Mouse (Mus musculus): Measurements from ENCODE around the gene Acyp2. TPM values are rescaled to one million over a fixed set of nuclear protein-coding genes. Genes with fewer than 3 reads are reported as not detected.

Gene Acyp2
- 4.7 and 7.2 TPM in 2 replicates for polyA plus RNA-seq (2014; fragmentation: Nextera tagmentation; extraction: Ambion mirVana)

GRCm38 (mm10) chr11:30649001-30649637 is at the start of gene Acyp2:
Gene Acyp2, minus strand, starts transcription at chr11:30649587.
- Histone ChIP-seq H3K9me3 (ENCODE audit: control insufficient read depth, low read length) (no peaks in the 10 kb centered on the region), H3K36me3 (ENCODE audit: control insufficient read depth, insufficient read depth, low read length) (no peaks in the 10 kb centered on the region), H3K4me2 (peak within 1 kb of the TSS; percentile 77), H3K4me3 (ENCODE audit: low read depth, low read length) (peak within 1 kb of the TSS; percentile 72), H3K4me1 (replicated peaks; ENCODE audit: control insufficient read depth, insufficient read depth, low read length) (no peaks in the 10 kb centered on the region), H3K27ac (ENCODE audit: low read depth, low read length) (peak within 1 kb of the TSS; percentile 81), H3K9ac (ENCODE audit: low read depth, low read length) (peak within 1 kb of the TSS; percentile 79), H3K27me3 (replicated peaks; ENCODE audit: control insufficient read depth, insufficient read depth, low read length) (no peaks in the 10 kb centered on the region)
- peak; percentile 91 for DNase-seq (ENCODE audit: low spot score)
- WGBS = under 1% methylated on average over 40 of the region's 40 CpGs
- ATAC-seq (replicated peaks; ENCODE audit: low FRiP score) = peak; percentile 99

DNA sequence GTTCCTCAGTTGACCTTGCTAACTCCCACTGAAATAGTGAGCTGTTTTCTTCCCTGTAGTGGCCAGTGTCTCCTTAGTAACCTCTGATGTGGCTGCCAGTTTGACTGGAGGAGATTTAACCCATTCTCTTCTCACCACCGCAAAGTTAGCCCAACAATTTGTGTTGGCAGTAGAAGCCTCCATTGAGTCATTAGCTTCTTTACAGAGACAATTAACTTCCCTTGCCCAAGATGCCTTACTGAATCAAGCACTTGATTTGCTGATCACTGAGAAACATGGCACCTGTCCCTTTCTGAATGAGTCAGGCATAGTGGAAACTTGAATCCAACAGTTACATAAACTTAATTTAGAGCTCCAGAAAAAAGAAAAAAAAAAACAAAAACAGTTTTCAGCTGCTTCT is 40.0 kb upstream of the Acyp2 start:
- no peak overlapping the region for H3K4me3 ChIP-seq (ENCODE audit: low read depth, low read length)
- H3K4me1 ChIP-seq (replicated peaks; ENCODE audit: control insufficient read depth, insufficient read depth, low read length) = no peaks in the 10 kb centered on the region
- H3K36me3 ChIP-seq (ENCODE audit: control insufficient read depth, insufficient read depth, low read length) = no peaks in the 10 kb centered on the region
- H3K9me3 ChIP-seq (ENCODE audit: control insufficient read depth, low read length) = no peaks in the 10 kb centered on the region
- no peak overlapping the region for H3K4me2 ChIP-seq
- 78% methylated on average over 1 of the region's 1 CpGs for WGBS
- DNase-seq (ENCODE audit: low spot score) = no peak
- H3K27me3 ChIP-seq (replicated peaks; ENCODE audit: control insufficient read depth, insufficient read depth, low read length) = no peaks in the 10 kb centered on the region
- no peak overlapping the region for H3K27ac ChIP-seq (ENCODE audit: low read depth, low read length)
- no peak overlapping the region for H3K9ac ChIP-seq (ENCODE audit: low read depth, low read length)
- no peak for ATAC-seq (replicated peaks; ENCODE audit: low FRiP score)

DNA sequence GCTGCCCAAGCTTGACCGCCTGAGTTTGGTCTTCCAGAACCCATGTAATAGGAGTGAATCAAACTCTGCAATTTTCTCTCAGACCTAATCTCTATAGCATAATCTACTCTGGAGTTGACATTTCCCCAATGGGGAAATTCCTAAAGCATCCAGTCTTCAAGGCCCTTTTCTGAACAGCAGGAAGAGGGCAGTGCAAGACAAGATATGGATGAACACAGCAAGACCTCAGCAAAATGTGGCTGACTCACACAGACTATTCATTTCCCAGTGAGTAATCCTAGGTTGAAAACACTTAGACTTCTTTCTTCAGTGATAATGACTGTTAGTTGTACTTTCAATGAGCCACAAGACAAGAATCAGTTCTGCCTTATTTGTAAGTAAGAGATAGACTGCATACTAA is 26.7 kb upstream of the Acyp2 start:
- H3K4me2 ChIP-seq = no peak overlapping the region
- H3K4me1 ChIP-seq (replicated peaks; ENCODE audit: control insufficient read depth, insufficient read depth, low read length) = no peaks in the 10 kb centered on the region
- H3K27ac ChIP-seq (ENCODE audit: low read depth, low read length) = no peak overlapping the region
- no peaks in the 10 kb centered on the region for H3K9me3 ChIP-seq (ENCODE audit: control insufficient read depth, low read length)
- DNase-seq (ENCODE audit: low spot score) (no peak), ATAC-seq (replicated peaks; ENCODE audit: low FRiP score) (no peak)
- no peaks in the 10 kb centered on the region for H3K36me3 ChIP-seq (ENCODE audit: control insufficient read depth, insufficient read depth, low read length)
- no peaks in the 10 kb centered on the region for H3K27me3 ChIP-seq (replicated peaks; ENCODE audit: control insufficient read depth, insufficient read depth, low read length)
- 87% methylated on average over 1 of the region's 1 CpGs for WGBS
- H3K4me3 ChIP-seq (ENCODE audit: low read depth, low read length) = no peak overlapping the region
- no peak overlapping the region for H3K9ac ChIP-seq (ENCODE audit: low read depth, low read length)

- Histone ChIP-seq H3K27me3 (replicated peaks; ENCODE audit: control insufficient read depth, insufficient read depth, low read length) (no peaks in the 10 kb centered on the region), H3K36me3 (ENCODE audit: control insufficient read depth, insufficient read depth, low read length) (no peaks in the 10 kb centered on the region), H3K4me2 (no peak overlapping the region), H3K9ac (ENCODE audit: low read depth, low read length) (no peak overlapping the region), H3K9me3 (ENCODE audit: control insufficient read depth, low read length) (no peaks in the 10 kb centered on the region), H3K27ac (ENCODE audit: low read depth, low read length) (no peak overlapping the region), H3K4me3 (ENCODE audit: low read depth, low read length) (no peak overlapping the region), H3K4me1 (replicated peaks; ENCODE audit: control insufficient read depth, insufficient read depth, low read length) (no peaks in the 10 kb centered on the region)
- WGBS = 36% methylated on average over 1 of the region's 1 CpGs
- DNase-seq (ENCODE audit: low spot score) (no peak), ATAC-seq (replicated peaks; ENCODE audit: low FRiP score) (no peak)
These were observed 23.3 kb upstream of the Acyp2 start for GRCm38 (mm10) chr11:30672719-30673118.

DNA sequence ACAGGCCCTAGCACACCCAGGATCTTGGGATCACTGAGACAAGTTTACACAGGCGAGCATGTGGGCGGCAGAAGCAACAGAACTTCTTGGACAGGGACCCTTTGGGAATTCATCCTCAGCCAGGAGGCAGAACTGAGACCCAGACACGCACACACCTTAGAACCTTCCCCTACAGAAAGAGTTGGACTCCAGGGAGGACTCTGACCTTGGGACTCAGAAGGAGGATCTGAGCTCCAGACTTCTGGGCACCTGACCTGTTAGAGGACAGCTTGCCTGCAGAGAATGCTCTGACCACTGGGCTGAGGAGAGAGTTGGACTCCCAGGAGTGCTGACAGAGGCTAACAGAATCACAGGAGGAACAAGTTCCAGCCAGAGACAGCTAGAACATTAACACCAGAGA is 13.6 kb upstream of the Acyp2 start:
- Histone ChIP-seq H3K9ac (ENCODE audit: low read depth, low read length) (no peak overlapping the region), H3K36me3 (ENCODE audit: control insufficient read depth, insufficient read depth, low read length) (no peaks in the 10 kb centered on the region), H3K9me3 (ENCODE audit: control insufficient read depth, low read length) (no peaks in the 10 kb centered on the region), H3K4me3 (ENCODE audit: low read depth, low read length) (no peak overlapping the region), H3K27ac (ENCODE audit: low read depth, low read length) (no peak overlapping the region), H3K4me2 (no peak overlapping the region), H3K4me1 (replicated peaks; ENCODE audit: control insufficient read depth, insufficient read depth, low read length) (no peaks in the 10 kb centered on the region), H3K27me3 (replicated peaks; ENCODE audit: control insufficient read depth, insufficient read depth, low read length) (no peaks in the 10 kb centered on the region)
- no peak for ATAC-seq (replicated peaks; ENCODE audit: low FRiP score)
- WGBS = 71% methylated on average over 3 of the region's 3 CpGs
- DNase-seq (ENCODE audit: low spot score) = no peak

- H3K4me3 ChIP-seq (ENCODE audit: low read depth, low read length) = no peak overlapping the region
- H3K4me1 ChIP-seq (replicated peaks; ENCODE audit: control insufficient read depth, insufficient read depth, low read length) = no peaks in the 10 kb centered on the region
- DNase-seq (ENCODE audit: low spot score) (no peak), ATAC-seq (replicated peaks; ENCODE audit: low FRiP score) (no peak)
- no peak overlapping the region for H3K4me2 ChIP-seq
- no peaks in the 10 kb centered on the region for H3K9me3 ChIP-seq (ENCODE audit: control insufficient read depth, low read length)
- WGBS = 65% methylated on average over 2 of the region's 2 CpGs
- no peak overlapping the region for H3K9ac ChIP-seq (ENCODE audit: low read depth, low read length)
- H3K27ac ChIP-seq (ENCODE audit: low read depth, low read length) = no peak overlapping the region
- H3K36me3 ChIP-seq (ENCODE audit: control insufficient read depth, insufficient read depth, low read length) = no peaks in the 10 kb centered on the region
- no peaks in the 10 kb centered on the region for H3K27me3 ChIP-seq (replicated peaks; ENCODE audit: control insufficient read depth, insufficient read depth, low read length)
These were observed 13.2 kb upstream of the Acyp2 start for GRCm38 (mm10) chr11:30662591-30662990.

- ATAC-seq (replicated peaks; ENCODE audit: low FRiP score) (no peak), DNase-seq (ENCODE audit: low spot score) (no peak)
- H3K4me2 ChIP-seq = no peak overlapping the region
- no peaks in the 10 kb centered on the region for H3K36me3 ChIP-seq (ENCODE audit: control insufficient read depth, insufficient read depth, low read length)
- H3K9ac ChIP-seq (ENCODE audit: low read depth, low read length) = no peak overlapping the region
- H3K27me3 ChIP-seq (replicated peaks; ENCODE audit: control insufficient read depth, insufficient read depth, low read length) = no peaks in the 10 kb centered on the region
- H3K9me3 ChIP-seq (ENCODE audit: control insufficient read depth, low read length) = no peaks in the 10 kb centered on the region
- H3K4me1 ChIP-seq (replicated peaks; ENCODE audit: control insufficient read depth, insufficient read depth, low read length) = no peaks in the 10 kb centered on the region
- WGBS = 30% methylated on average over 2 of the region's 2 CpGs
- H3K27ac ChIP-seq (ENCODE audit: low read depth, low read length) = no peak overlapping the region
- no peak overlapping the region for H3K4me3 ChIP-seq (ENCODE audit: low read depth, low read length)
These were observed 7.7 kb upstream of the Acyp2 start for GRCm38 (mm10) chr11:30657069-30657468.

DNA sequence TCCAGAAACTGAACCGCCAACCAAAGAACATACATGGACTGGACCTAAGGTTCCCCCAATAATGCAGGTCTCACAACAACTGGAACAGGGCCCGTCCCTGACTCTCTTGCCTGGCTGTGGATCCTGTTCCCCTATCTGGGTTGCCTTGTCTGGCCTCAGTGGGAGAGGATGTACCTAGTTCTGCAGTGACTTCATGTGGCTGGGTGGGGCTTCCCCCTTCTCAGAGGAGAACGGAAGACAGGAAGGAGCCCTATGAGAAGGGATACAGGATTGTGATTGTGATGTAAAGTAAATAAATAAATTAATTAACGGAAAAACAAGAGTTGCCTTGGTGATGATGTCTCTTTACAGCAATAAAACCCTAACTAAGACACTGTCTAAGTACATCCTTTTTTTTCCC is 6.7 kb upstream of the Acyp2 start:
- Histone ChIP-seq H3K4me3 (ENCODE audit: low read depth, low read length) (no peak overlapping the region), H3K27me3 (replicated peaks; ENCODE audit: control insufficient read depth, insufficient read depth, low read length) (no peaks in the 10 kb centered on the region), H3K27ac (ENCODE audit: low read depth, low read length) (no peak overlapping the region), H3K4me1 (replicated peaks; ENCODE audit: control insufficient read depth, insufficient read depth, low read length) (no peaks in the 10 kb centered on the region), H3K9me3 (ENCODE audit: control insufficient read depth, low read length) (no peaks in the 10 kb centered on the region), H3K9ac (ENCODE audit: low read depth, low read length) (no peak overlapping the region), H3K4me2 (no peak overlapping the region), H3K36me3 (ENCODE audit: control insufficient read depth, insufficient read depth, low read length) (no peaks in the 10 kb centered on the region)
- DNase-seq (ENCODE audit: low spot score) (no peak), ATAC-seq (replicated peaks; ENCODE audit: low FRiP score) (no peak)
- WGBS = 76% methylated on average over 4 of the region's 4 CpGs

DNA sequence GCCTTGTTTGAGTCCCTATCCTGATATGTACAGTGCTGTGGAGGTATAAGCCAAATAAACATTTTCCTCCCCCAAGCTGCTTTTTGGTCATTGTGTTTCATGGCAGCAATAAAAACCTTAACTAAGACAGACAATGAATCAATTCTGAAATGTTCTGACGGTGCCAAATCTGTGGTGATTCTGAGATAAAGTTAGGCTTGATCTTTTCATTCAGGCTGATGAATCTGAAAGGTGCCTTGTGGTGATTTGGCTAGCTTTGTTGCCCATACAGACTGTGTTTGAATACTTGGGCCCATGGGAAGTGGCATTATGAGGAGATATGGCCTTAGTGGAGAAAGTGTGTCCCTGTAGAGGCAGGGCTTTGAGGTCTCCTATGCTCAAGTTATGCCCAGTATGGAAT is 1.0 kb upstream of the Acyp2 start:
- DNase-seq (ENCODE audit: low spot score) = no peak
- Histone ChIP-seq H3K36me3 (ENCODE audit: control insufficient read depth, insufficient read depth, low read length) (no peaks in the 10 kb centered on the region), H3K27ac (ENCODE audit: low read depth, low read length) (no peak overlapping the region), H3K9ac (ENCODE audit: low read depth, low read length) (no peak overlapping the region), H3K4me1 (replicated peaks; ENCODE audit: control insufficient read depth, insufficient read depth, low read length) (no peaks in the 10 kb centered on the region), H3K4me3 (ENCODE audit: low read depth, low read length) (no peak overlapping the region), H3K27me3 (replicated peaks; ENCODE audit: control insufficient read depth, insufficient read depth, low read length) (no peaks in the 10 kb centered on the region), H3K9me3 (ENCODE audit: control insufficient read depth, low read length) (no peaks in the 10 kb centered on the region), H3K4me2 (no peak overlapping the region)
- WGBS = 82% methylated on average over 1 of the region's 1 CpGs
- no peak for ATAC-seq (replicated peaks; ENCODE audit: low FRiP score)

Measured in liver, embryonic 11.5 days (tissue).